Mouse (Mus musculus) cerebellum, adult 2 months (tissue): ENCODE measurements around the gene Fmnl2.

Source experiments
- CTCF ChIP-seq: fragments of 200-500 bp; IDR thresholded peaks from 2 replicates; pipeline ENCODE4 v1.5.1; 2011; ENCODE audit warnings: low read depth, mild to moderate bottlenecking, control low read depth, low read length, moderate library complexity, borderline replicate concordance; ENCODE audit not compliant: insufficient read depth
- POLR2A ChIP-seq: fragments of 200-500 bp; IDR thresholded peaks from 2 replicates; pipeline ENCODE4 v1.6.1; 2011; ENCODE audit warnings: low read length, control low read depth, borderline replicate concordance; ENCODE audit not compliant: insufficient read depth

GRCm38 (mm10) chr2:52987637-52988295 lies 130.1 kb downstream of the Fmnl2 start:
- TF ChIP-seq CTCF (no peak), POLR2A (no peak)
